Mouse (Mus musculus): ENCODE data around the gene Macrod2. TPM values are rescaled to one million over a fixed set of nuclear protein-coding genes. Genes with fewer than 3 reads are reported as not detected.

Macrod2 gene
- polyA plus RNA-seq, 1 experiment from 2014 or later: 31.0 TPM

- H3K4me1 ChIP-seq: no peaks in the 10 kb centered on the region
- H3K9me3 ChIP-seq: no peaks in the 10 kb centered on the region
- no peak overlapping the region for H3K9ac ChIP-seq
- ATAC-seq (ENCODE audit: insufficient number of reproducible peaks, low FRiP score, low TSS enrichment, low read depth): no peak
- H3K27me3 ChIP-seq: no peaks in the 10 kb centered on the region
- H3K36me3 ChIP-seq: no peaks in the 10 kb centered on the region
- H3K27ac ChIP-seq: no peak overlapping the region
- H3K4me2 ChIP-seq: no peak overlapping the region
- no peak overlapping the region for H3K4me3 ChIP-seq
- 62% methylated on average over 2 of the region's 2 CpGs for WGBS
Measured at GRCm38 (mm10) chr2:142303098-142303911, 1908.2 kb downstream of the Macrod2 start.

DNA sequence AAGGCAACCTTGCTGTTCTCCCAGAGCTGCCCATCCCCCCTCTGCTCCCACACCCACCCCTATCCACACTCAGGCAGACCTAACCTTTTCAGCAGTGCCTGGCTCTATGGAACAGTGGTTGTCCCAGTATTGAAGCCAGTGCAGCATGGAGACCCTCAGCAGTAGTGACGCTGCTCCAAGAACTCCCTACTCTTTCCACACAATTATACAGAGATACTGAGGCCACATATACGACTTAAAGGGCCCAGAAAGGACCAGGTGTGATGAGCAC is 1908.7 kb downstream of the Macrod2 start:
- Histone ChIP-seq H3K27ac (no peak overlapping the region), H3K9ac (no peak overlapping the region), H3K4me3 (no peak overlapping the region), H3K9me3 (no peaks in the 10 kb centered on the region), H3K27me3 (no peaks in the 10 kb centered on the region), H3K4me2 (no peak overlapping the region), H3K4me1 (no peaks in the 10 kb centered on the region), H3K36me3 (no peaks in the 10 kb centered on the region)
- 75% methylated on average over 2 of the region's 2 CpGs for whole genome bisulfite sequencing
- no peak for ATAC-seq (ENCODE audit: insufficient number of reproducible peaks, low FRiP score, low TSS enrichment, low read depth)

- Histone ChIP-seq H3K9me3 (no peaks in the 10 kb centered on the region), H3K36me3 (no peaks in the 10 kb centered on the region), H3K4me2 (no peak overlapping the region), H3K9ac (no peak overlapping the region), H3K27ac (no peak overlapping the region), H3K4me1 (no peaks in the 10 kb centered on the region), H3K27me3 (no peaks in the 10 kb centered on the region), H3K4me3 (no peak overlapping the region)
- ATAC-seq (ENCODE audit: insufficient number of reproducible peaks, low FRiP score, low TSS enrichment, low read depth): no peak
- WGBS: 80% methylated on average over 3 of the region's 3 CpGs
Measured at GRCm38 (mm10) chr2:142323158-142323557, 1928.0 kb downstream of the Macrod2 start.

- whole genome bisulfite sequencing: 89% methylated on average over 3 of the region's 3 CpGs
- no peak for ATAC-seq (ENCODE audit: insufficient number of reproducible peaks, low FRiP score, low TSS enrichment, low read depth)
Measured at GRCm38 (mm10) chr2:142326737-142327136, 1931.6 kb downstream of the Macrod2 start.

DNA sequence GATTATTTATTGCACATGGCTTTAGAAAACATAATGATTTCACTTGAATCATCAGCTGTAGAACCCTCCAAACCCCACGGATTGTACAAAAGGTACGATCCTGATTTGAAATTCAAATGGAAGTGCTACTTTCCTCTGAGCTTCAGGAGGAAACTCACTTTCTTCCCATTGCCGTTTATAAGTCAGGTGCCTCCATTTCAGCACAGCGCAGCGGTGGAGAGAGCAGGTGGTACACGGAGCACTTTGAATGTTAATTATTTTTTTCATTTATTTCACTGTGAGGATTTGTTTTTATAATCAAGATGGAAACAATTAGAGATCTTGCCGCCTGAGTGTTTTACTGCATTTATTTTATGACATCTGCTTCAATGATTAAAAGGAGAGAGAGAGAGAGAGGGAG is 1934.7 kb downstream of the Macrod2 start:
- WGBS: 38% methylated on average over 7 of the region's 7 CpGs
- no peaks in the 10 kb centered on the region for H3K36me3 ChIP-seq
- no peak for ATAC-seq (ENCODE audit: insufficient number of reproducible peaks, low FRiP score, low TSS enrichment, low read depth)
- H3K9ac ChIP-seq: no peak overlapping the region
- no peak overlapping the region for H3K4me3 ChIP-seq
- H3K4me1 ChIP-seq: peaks cover 3% of the 10 kb centered on the region; the same call in 1 of the 2 replicates
- H3K4me2 ChIP-seq: no peak overlapping the region
- no peak overlapping the region for H3K27ac ChIP-seq
- no peaks in the 10 kb centered on the region for H3K9me3 ChIP-seq
- peaks cover 3% of the 10 kb centered on the region; the same call in 1 of the 2 replicates for H3K27me3 ChIP-seq

More at GRCm38 (mm10) chr2:142326737-142327136, 1931.6 kb downstream of the Macrod2 start:
- no peaks in the 10 kb centered on the region for H3K36me3 ChIP-seq
- no peak overlapping the region for H3K4me2 ChIP-seq
- no peaks in the 10 kb centered on the region for H3K9me3 ChIP-seq
- H3K4me1 ChIP-seq: no peaks in the 10 kb centered on the region
- no peak overlapping the region for H3K27ac ChIP-seq
- no peak overlapping the region for H3K9ac ChIP-seq
- 0 out of 2 replicates have a peak, but pooled peaks cover 3% of the 10 kb centered on the region for H3K27me3 ChIP-seq
- no peak overlapping the region for H3K4me3 ChIP-seq

DNA sequence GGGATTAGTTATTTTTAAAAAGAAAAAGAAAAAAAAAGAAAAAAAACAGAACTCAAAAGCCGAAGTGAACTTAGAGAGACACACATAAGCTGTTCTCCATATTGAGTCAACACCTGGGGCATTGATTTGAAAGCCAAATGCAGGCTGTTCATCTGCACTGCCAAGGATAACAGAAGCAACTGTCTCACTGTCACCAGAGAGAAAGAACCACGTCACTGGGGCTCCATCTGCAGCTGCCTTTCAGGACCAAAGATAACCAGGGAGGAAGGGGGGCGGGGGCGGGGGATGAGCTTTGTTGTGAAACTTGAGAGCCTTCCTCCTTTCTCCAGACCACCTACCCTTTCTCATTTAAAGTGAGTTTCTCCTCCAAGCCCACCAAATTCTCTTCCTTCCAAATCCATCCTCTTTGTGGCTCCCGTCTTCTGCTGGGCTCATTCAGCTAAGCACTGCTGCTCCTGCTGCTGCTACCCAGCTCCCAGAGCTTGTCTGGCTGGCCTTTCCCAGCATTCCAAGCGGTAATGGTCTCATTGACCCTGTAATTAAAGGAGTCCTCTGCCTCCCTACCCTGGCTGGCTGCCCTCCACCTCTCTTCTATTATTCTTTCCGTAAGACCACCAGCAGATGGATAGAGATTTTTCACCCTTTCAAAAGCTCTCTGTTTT is 1939.5 kb downstream of the Macrod2 start:
- Histone ChIP-seq H3K36me3 (no peaks in the 10 kb centered on the region), H3K4me2 (no peak overlapping the region), H3K9me3 (no peaks in the 10 kb centered on the region), H3K4me1 (peaks cover 6% of the 10 kb centered on the region; the same call in 1 of the 2 replicates), H3K27me3 (peaks cover 3% of the 10 kb centered on the region; the same call in 1 of the 2 replicates), H3K27ac (no peak overlapping the region), H3K9ac (no peak overlapping the region), H3K4me3 (no peak overlapping the region)
- 22% methylated on average over 7 of the region's 7 CpGs for WGBS
- no peak for ATAC-seq (ENCODE audit: insufficient number of reproducible peaks, low FRiP score, low TSS enrichment, low read depth)

- H3K36me3 ChIP-seq: no peaks in the 10 kb centered on the region
- H3K4me2 ChIP-seq: no peak overlapping the region
- no peak for ATAC-seq (ENCODE audit: insufficient number of reproducible peaks, low FRiP score, low TSS enrichment, low read depth)
- no peak overlapping the region for H3K4me3 ChIP-seq
- H3K9ac ChIP-seq: no peak overlapping the region
- H3K4me1 ChIP-seq: peaks cover 6% of the 10 kb centered on the region; the same call in 1 of the 2 replicates
- no peak overlapping the region for H3K27ac ChIP-seq
- H3K9me3 ChIP-seq: no peaks in the 10 kb centered on the region
- WGBS: 54% methylated on average over 10 of the region's 10 CpGs
- H3K27me3 ChIP-seq: peaks cover 3% of the 10 kb centered on the region; the same call in 1 of the 2 replicates
Measured at GRCm38 (mm10) chr2:142335103-142335999, 1940.2 kb downstream of the Macrod2 start.

DNA sequence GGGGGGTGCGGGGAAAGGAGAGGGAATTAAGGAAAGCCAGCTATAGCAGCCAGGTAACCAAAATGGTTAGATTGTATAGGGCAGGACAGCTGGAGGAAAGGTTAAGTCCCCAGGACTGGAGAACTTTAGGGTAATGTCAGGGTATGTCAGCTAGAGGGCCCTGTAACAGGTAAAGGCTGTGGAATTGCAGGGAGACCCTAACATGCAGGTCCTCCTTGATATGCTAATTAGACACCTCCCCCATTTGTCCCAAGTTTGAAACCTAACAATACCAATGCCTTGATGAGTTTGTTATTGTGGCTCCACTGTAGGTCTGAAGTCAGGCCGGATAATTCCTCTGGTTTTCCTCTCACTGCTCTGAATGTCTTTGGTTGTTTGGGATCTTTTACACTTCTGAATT is 1948.9 kb downstream of the Macrod2 start:
- H3K4me2 ChIP-seq: no peak overlapping the region
- no peaks in the 10 kb centered on the region for H3K9me3 ChIP-seq
- H3K27ac ChIP-seq: no peak overlapping the region
- WGBS: 52% methylated on average over 1 of the region's 2 CpGs
- H3K4me3 ChIP-seq: no peak overlapping the region
- no peaks in the 10 kb centered on the region for H3K27me3 ChIP-seq
- H3K36me3 ChIP-seq: no peaks in the 10 kb centered on the region
- ATAC-seq (ENCODE audit: insufficient number of reproducible peaks, low FRiP score, low TSS enrichment, low read depth): no peak
- H3K4me1 ChIP-seq: no peaks in the 10 kb centered on the region
- no peak overlapping the region for H3K9ac ChIP-seq

- no peaks in the 10 kb centered on the region for H3K4me1 ChIP-seq
- no peak overlapping the region for H3K27ac ChIP-seq
- no peaks in the 10 kb centered on the region for H3K27me3 ChIP-seq
- H3K4me2 ChIP-seq: no peak overlapping the region
- no peaks in the 10 kb centered on the region for H3K9me3 ChIP-seq
- whole genome bisulfite sequencing: 64% methylated on average over 2 of the region's 2 CpGs
- no peak overlapping the region for H3K4me3 ChIP-seq
- ATAC-seq (ENCODE audit: insufficient number of reproducible peaks, low FRiP score, low TSS enrichment, low read depth): no peak
- H3K36me3 ChIP-seq: no peaks in the 10 kb centered on the region
- H3K9ac ChIP-seq: no peak overlapping the region
Measured at GRCm38 (mm10) chr2:142344758-142345157, 1949.6 kb downstream of the Macrod2 start.

GRCm38 (mm10) chr2:142349805-142350204 is 1954.7 kb downstream of the Macrod2 start:
- Histone ChIP-seq H3K4me3 (no peak overlapping the region), H3K27me3 (no peaks in the 10 kb centered on the region), H3K36me3 (no peaks in the 10 kb centered on the region), H3K4me2 (no peak overlapping the region), H3K4me1 (no peaks in the 10 kb centered on the region), H3K27ac (no peak overlapping the region), H3K9ac (no peak overlapping the region), H3K9me3 (no peaks in the 10 kb centered on the region)
- no peak for ATAC-seq (ENCODE audit: insufficient number of reproducible peaks, low FRiP score, low TSS enrichment, low read depth)

DNA sequence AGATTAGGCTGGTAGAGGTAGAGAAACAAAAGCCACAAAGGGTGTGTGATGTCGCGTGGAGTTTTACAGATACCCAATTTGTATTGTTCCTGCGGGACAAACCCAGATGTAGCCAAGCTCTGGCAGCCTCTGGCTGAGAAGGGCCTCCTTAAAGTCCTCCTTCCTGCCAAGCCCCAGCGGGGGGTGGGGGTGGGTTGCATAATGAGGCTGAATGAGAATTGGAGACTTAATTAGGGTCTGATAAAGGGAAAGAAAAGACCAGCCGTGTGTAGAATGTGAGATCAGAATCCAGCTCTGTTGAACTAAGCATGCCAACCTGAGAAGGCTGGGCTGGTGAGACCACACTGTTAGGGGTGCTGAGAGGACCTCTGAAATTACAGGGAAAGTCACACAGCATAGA is 1967.8 kb downstream of the Macrod2 start:
- Histone ChIP-seq H3K4me3 (no peak overlapping the region), H3K9me3 (no peaks in the 10 kb centered on the region), H3K4me1 (no peaks in the 10 kb centered on the region), H3K36me3 (no peaks in the 10 kb centered on the region), H3K27me3 (no peaks in the 10 kb centered on the region), H3K4me2 (no peak overlapping the region), H3K27ac (0 out of 2 replicates have a peak overlapping the region, but pooled peaks have one; percentile 33), H3K9ac (no peak overlapping the region)
- 18% methylated on average over 5 of the region's 5 CpGs for WGBS
- no peak for ATAC-seq (ENCODE audit: insufficient number of reproducible peaks, low FRiP score, low TSS enrichment, low read depth)

GRCm38 (mm10) chr2:142373978-142374377 is 1978.9 kb downstream of the Macrod2 start:
- Histone ChIP-seq H3K9ac (no peak overlapping the region), H3K4me2 (no peak overlapping the region), H3K36me3 (no peaks in the 10 kb centered on the region), H3K4me3 (no peak overlapping the region), H3K4me1 (no peaks in the 10 kb centered on the region), H3K27ac (no peak overlapping the region), H3K27me3 (no peaks in the 10 kb centered on the region), H3K9me3 (no peaks in the 10 kb centered on the region)
- WGBS: 31% methylated on average over 3 of the region's 3 CpGs
- ATAC-seq (ENCODE audit: insufficient number of reproducible peaks, low FRiP score, low TSS enrichment, low read depth): no peak
